9 mouse cellular contexts compared by ENCODE assay signal in the genomic region with DNA sequence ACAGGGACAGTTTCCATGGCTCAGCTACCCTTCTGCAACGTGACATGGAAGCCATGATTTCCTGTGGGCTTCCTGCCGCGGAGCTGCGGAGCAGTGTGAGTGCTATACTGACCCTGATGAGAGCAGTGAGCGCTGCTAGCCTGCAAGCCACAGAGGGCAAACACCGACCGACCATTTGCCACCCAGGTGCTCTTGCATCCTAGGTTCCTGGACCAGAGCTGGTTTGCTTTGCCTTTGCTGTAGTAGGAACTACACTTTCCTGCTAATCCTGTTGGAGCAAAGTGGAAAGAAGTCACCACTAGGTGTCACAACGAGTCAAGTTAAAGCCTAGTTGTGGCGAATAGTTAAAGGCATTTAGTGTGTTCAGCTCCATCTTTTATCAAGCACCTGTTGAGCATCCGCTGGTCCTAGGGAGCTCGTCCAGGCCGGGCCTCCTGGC. TPM values are rescaled to one million over a fixed set of nuclear protein-coding genes. Genes with fewer than 3 reads are reported as not detected.
A peak's percentile ranks its signal among the peaks of the same experiment; 100 is the strongest.
DNase-seq lines count a peak whose midpoint lies in the region; ATAC-seq and TF ChIP-seq lines count a peak whose summit lies in the region.
"Had no signal": no experiment of that assay in that cellular context is flagged by ENCODE, and none has a peak within 500 bp of the region (broad histone marks: within the 10 kb centered on the region; RNA-seq: fewer than 3 reads in every experiment).

No protein-coding gene starts in this region.

- no peaks in the 10 kb centered on the region for H3K9me3 ChIP-seq in midbrain, embryonic 13.5 days
- H3K9me3 ChIP-seq: embryonic facial prominence, embryonic 12.5 days had no signal

- DNase-seq in 416B (ENCODE audit: low read depth): peak; percentile 76
- DNase-seq in WW6 (ENCODE audit: low read depth, low spot score): peak; percentile 58
- peak; percentile 43 for DNase-seq in gastrocnemius, postnatal 25 days
- DNase-seq in kidney, adult 8-10 months: peak; percentile 56 to 78
- peak; percentile 53 for DNase-seq in left cerebral cortex, postnatal 4 days

- no peaks in the 10 kb centered on the region for H3K27me3 ChIP-seq in midbrain, embryonic 13.5 days
- H3K27me3 ChIP-seq in small intestine, adult 2 months (ENCODE audit: control insufficient read depth, insufficient read depth, low read length): no peaks in the 10 kb centered on the region
- H3K27me3 ChIP-seq: embryonic facial prominence, embryonic 12.5 days had no signal

- H3K4me3 ChIP-seq in cortical plate, adult 2 months (ENCODE audit: insufficient read depth, low read length): no peak overlapping the region
- H3K4me3 ChIP-seq in midbrain, embryonic 13.5 days (replicated peaks): no peak overlapping the region
- no peak overlapping the region for H3K4me3 ChIP-seq in small intestine, adult 2 months (ENCODE audit: low read depth, low read length)
- H3K4me3 ChIP-seq: embryonic facial prominence, embryonic 12.5 days had no signal

- ATAC-seq in midbrain, embryonic 13.5 days: peak; percentile 65

- intact Hi-C loops in left cerebral cortex, postnatal 4 days (cut with DNase I): loop anchor here (5.0 kb wide), 3 partner anchors 87 to 327 kb away; a partner anchor contains a TSS

- TF ChIP-seq POLR2A in cortical plate, adult 2 months (IDR thresholded peaks at IDR 0.05; ENCODE audit: extremely low read depth, insufficient read depth, low read length): no peak
- no peak for TF ChIP-seq POLR2A in small intestine, adult 2 months (IDR thresholded peaks at IDR 0.05; ENCODE audit: low read depth, low read length)

- H3K27ac ChIP-seq in cortical plate, adult 2 months (ENCODE audit: insufficient read depth, low read length): no peak overlapping the region
- no peak overlapping the region for H3K27ac ChIP-seq in midbrain, embryonic 13.5 days
- no peak overlapping the region for H3K27ac ChIP-seq in small intestine, adult 2 months (ENCODE audit: insufficient read depth, low read depth, low read length)
- H3K27ac ChIP-seq: embryonic facial prominence, embryonic 12.5 days had no signal

- TF ChIP-seq CTCF in cortical plate, adult 2 months (IDR thresholded peaks at IDR 0.05; ENCODE audit: extremely low read depth, insufficient read depth, low read length): peak; percentile 77
- peak; percentile 40; the same call in 1 of the 2 replicates for TF ChIP-seq CTCF in small intestine, adult 2 months (IDR thresholded peaks at IDR 0.05; ENCODE audit: extremely low read depth, insufficient read length, insufficient replicate concordance, low read depth, low read length)

- H3K4me1 ChIP-seq in cortical plate, adult 2 months (ENCODE audit: control insufficient read depth, insufficient read depth, low read length): peaks cover 8% of the 10 kb centered on the region
- H3K4me1 ChIP-seq in midbrain, embryonic 13.5 days (replicated peaks): peaks cover 4% of the 10 kb centered on the region
- peaks cover 5% of the 10 kb centered on the region; the same call in 1 of the 2 replicates for H3K4me1 ChIP-seq in small intestine, adult 2 months (ENCODE audit: control insufficient read depth, insufficient read depth, insufficient read length, low read length)

- H3K4me2 ChIP-seq in midbrain, embryonic 13.5 days (replicated peaks): no peak overlapping the region
- H3K4me2 ChIP-seq: embryonic facial prominence, embryonic 12.5 days had no signal

- 30% methylated on average over 12 of the region's 12 CpGs for WGBS in midbrain, embryonic 13.5 days
- whole genome bisulfite sequencing in small intestine, adult 2 months: 18% methylated on average over 12 of the region's 12 CpGs

- no peaks in the 10 kb centered on the region for H3K36me3 ChIP-seq in midbrain, embryonic 13.5 days
- H3K36me3 ChIP-seq in small intestine, adult 2 months (ENCODE audit: control insufficient read depth, insufficient read depth, low read length): no peaks in the 10 kb centered on the region
- H3K36me3 ChIP-seq: embryonic facial prominence, embryonic 12.5 days had no signal

- H3K9ac ChIP-seq in midbrain, embryonic 13.5 days (replicated peaks): no peak overlapping the region
- H3K9ac ChIP-seq: embryonic facial prominence, embryonic 12.5 days had no signal

RNA-seq across cellular contexts. Expression of a gene that starts 25.2 kb away (rescaled TPM):
- 42.9 and 43.2 TPM in 2 replicates for polyA plus RNA-seq in cortical plate, adult 2 months (2012; rRNA removed)
- 10 to 100 TPM; 58.6 to 58.7 TPM for total RNA-seq in gastrocnemius, postnatal 25 days (2021)
- total RNA-seq in left cerebral cortex, postnatal 4 days (2021): 10 to 100 TPM; 64.4 to 68.7 TPM
- 158 and 171 TPM in 2 replicates for polyA plus RNA-seq in midbrain, embryonic 13.5 days (2015; fragmentation: Nextera tagmentation; extraction: Ambion mirVana)
- polyA plus RNA-seq in small intestine, adult 2 months (2012; rRNA removed): 12.9 and 24.2 TPM in 2 replicates
